Mouse (Mus musculus) CD4-positive naive resting alpha-beta T cell, adult 57 days (primary cell): ENCODE results near the gene Tbc1d9b. TPM values are rescaled to one million over a fixed set of nuclear protein-coding genes. Genes with fewer than 3 reads are reported as not detected.

Experiments
- total RNA-seq: library from RNA; stranded (reverse); gene quantifications from one replicate; pipeline ENCODE4 v1.2.4, GENCODE M21; 2023

Gene Tbc1d9b
- total RNA-seq = 68.4 TPM

DNA sequence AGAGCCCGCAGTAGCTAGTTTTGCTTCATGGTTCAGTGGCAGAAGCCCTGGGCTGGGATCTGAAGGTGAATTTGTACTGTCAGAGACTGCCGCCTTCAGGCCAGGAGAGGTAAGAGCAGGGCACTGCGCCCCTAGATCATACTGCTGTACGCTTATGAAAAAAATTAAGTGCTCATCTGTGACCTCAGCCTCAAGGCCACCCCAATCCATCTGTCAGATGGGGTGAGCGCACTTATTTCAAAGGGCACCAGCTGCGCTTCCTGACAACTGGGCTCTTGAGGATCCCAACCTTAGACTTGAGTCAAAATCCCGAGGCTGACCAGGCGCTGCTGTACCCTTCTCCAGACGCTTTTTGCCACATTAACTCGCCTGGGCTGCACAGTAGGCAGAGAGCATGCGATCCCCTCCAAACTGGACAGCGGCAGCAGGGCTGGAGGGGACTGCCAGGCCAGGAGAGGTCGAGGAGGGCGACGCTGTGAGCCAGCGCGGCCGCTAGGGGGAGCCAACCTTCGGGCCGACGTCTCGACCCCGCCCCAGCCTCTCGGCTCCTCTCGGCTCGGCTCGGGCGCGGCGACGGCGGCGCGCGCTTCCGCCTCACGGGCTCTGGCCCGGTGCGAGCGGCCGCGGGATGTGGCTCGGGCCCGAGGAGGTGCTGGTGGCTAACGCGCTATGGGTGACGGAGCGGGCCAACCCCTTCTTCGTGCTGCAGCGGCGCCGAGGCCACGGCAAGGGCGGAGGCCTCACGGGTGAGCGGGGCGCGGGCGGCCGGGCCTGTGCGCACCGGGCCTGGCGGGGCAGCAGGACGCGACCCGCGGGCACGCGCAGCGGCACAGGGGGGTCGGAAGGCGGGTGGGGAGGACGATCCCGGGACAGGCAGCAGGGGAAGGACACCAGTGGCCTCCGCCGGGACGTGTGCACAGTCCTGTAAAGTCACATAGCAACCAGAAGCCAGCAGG is at the start of gene Tbc1d9b:
Tbc1d9b (plus strand) TSS at position 586 of the 956 bp plus-strand sequence.

DNA sequence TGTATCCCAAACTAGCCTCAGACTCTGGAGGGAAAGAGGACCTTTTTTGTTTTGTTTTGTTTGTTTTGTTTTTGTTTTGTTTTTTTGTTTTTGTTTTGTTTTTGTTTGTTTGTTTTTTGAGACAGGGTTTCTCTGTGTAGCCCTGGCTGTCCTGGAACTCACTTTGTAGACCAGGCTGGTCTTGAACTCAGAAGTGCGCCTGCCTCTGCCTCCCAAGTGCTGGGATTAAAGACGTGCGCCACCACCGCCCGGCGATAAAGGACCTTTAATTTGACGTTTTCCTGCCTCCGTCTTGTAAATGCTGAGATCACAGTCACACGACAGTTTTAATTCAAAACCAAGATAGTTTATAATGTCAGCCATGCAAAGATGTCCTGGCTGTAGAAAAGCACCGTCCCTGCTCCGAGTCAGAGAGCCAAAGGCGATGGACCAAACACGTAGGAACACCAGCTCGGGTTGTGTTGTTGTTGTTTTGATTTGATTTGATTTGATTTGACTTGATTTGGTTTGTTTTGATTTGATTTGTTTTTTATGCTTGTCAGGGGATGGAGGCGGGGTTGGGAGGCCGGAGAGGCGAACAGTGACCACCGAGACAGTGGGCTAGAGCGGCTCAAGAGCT is 43.0 kb downstream of the Tbc1d9b start, which contains the start of gene Mrnip:
Mrnip (plus strand) TSS at position 334 of the 619 bp plus-strand sequence.

DNA sequence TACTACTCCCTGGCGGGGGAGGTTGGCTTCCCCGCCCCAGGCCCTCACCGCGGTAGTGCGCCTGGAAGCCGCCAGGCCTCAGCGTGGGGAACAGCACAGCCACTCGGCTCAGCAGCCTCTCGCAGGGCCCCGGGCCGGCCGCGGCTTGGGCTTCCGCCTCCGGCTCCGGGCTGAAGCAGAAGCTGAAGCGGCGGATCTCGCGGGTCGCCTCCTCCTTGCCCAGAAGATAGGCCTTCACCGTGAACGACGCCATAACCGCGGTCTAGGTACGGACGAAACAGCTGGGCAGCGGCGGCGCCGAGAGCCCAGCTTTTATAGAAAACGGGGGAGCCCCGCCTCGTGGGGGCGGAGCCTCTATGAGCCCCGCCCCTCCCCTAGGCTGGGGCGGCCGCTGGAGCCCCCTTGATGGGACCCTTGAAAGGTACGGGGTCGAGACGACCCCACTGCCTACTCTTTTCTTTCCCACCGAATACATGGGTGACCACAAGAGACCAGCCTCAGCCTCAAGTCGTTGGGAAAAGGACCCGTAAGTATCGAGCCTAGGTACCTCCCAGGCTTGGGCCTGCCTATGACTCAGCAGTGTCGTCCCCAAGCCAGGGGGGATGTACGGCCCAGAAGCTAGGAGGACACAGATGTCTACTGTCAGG is 79.4 kb downstream of the Tbc1d9b start, which contains the start of the genes Sqstm1 and Mgat4b:
Sqstm1 (minus strand) TSS at position 323 of the 647 bp plus-strand sequence.
Mgat4b (plus strand) TSS at position 386 of the 647 bp plus-strand sequence.

Other genes starting within 250 kb of the Tbc1d9b start
- not detected for gene Rasgef1c, start 229.6 kb upstream of the Tbc1d9b start, total RNA-seq
- gene Rnf130, start 106.0 kb upstream of the Tbc1d9b start, total RNA-seq = 19.4 TPM
- 3.6 TPM for gene Mrnip, start 43.0 kb downstream of the Tbc1d9b start, total RNA-seq
- gene Sqstm1, start 79.4 kb downstream of the Tbc1d9b start, total RNA-seq = 452 TPM
- gene Mgat4b, start 79.5 kb downstream of the Tbc1d9b start, total RNA-seq = 5.0 TPM
- gene Ltc4s, start 107.2 kb downstream of the Tbc1d9b start, total RNA-seq = not detected
- 44.9 TPM for gene Maml1, start 160.9 kb downstream of the Tbc1d9b start, total RNA-seq
- 163 TPM for gene Canx, start 194.3 kb downstream of the Tbc1d9b start, total RNA-seq
- gene Cby3, start 223.1 kb downstream of the Tbc1d9b start, total RNA-seq = not detected
- 1,093 TPM for gene Hnrnph1, start 245.6 kb downstream of the Tbc1d9b start, total RNA-seq